Mouse (Mus musculus) hindbrain, embryonic 12.5 days (tissue): ENCODE measurements around the gene Fam185a. TPM values are rescaled to one million over a fixed set of nuclear protein-coding genes. Genes with fewer than 3 reads are reported as not detected.

Source experiments
- ATAC-seq: fragments of 200-750 bp; cut with Nextera tagmentation; 2 replicates; pipeline ENCODE4 v1.8.0; 2017; ENCODE audit warnings: moderate TSS enrichment; ENCODE audit not compliant: low FRiP score
- H3K27ac ChIP-seq: fragments of 300-500 bp; sonication (generic); 2 replicates; pipeline ENCODE4 v1.5.1; 2016; ENCODE audit warnings: mild to moderate bottlenecking
- H3K27me3 ChIP-seq: fragments of 300-500 bp; sonication (generic); 2 replicates; pipeline ENCODE4 v1.6.1; 2016; ENCODE audit warnings: mild to moderate bottlenecking
- H3K36me3 ChIP-seq: fragments of 300-500 bp; sonication (generic); 2 replicates; pipeline ENCODE4 v1.6.1; 2016; ENCODE audit warnings: mild to moderate bottlenecking
- H3K4me1 ChIP-seq: fragments of 300-500 bp; sonication (generic); 2 replicates; pipeline ENCODE4 v1.6.1; 2016
- H3K4me2 ChIP-seq: fragments of 300-500 bp; sonication (generic); replicated peaks from 2 replicates; pipeline ENCODE4 v1.6.1; 2016; ENCODE audit warnings: mild to moderate bottlenecking
- H3K4me3 ChIP-seq: fragments of 300-500 bp; sonication (generic); 2 replicates; pipeline ENCODE4 v1.5.1; 2016; ENCODE audit warnings: mild to moderate bottlenecking
- H3K9ac ChIP-seq: fragments of 300-500 bp; sonication (generic); 2 replicates; pipeline ENCODE4 v1.6.1; 2016; ENCODE audit warnings: mild to moderate bottlenecking, moderate library complexity
- H3K9me3 ChIP-seq: fragments of 300-500 bp; sonication (generic); replicated peaks from 2 replicates; pipeline ENCODE4 v1.6.1; 2016; ENCODE audit warnings: mild to moderate bottlenecking
- WGBS: fragments of 180-500 bp; shearing (Covaris S2); methylation state at CpG from one replicate; pipeline ENCODE4 v1.1.7; 2016; 5-methylcytosine and 5-hydroxymethylcytosine counted together
- polyA plus RNA-seq: library from polyadenylated mRNA; unstranded; fragments of >200 nt; fragmentation: Nextera tagmentation; extraction: Ambion mirVana; gene quantifications from 2 replicates; pipeline ENCODE4 v1.2.1, GENCODE M21; 2016

The Fam185a gene
- polyA plus RNA-seq, 1 experiment from 2014 or later: 5.4 TPM

DNA sequence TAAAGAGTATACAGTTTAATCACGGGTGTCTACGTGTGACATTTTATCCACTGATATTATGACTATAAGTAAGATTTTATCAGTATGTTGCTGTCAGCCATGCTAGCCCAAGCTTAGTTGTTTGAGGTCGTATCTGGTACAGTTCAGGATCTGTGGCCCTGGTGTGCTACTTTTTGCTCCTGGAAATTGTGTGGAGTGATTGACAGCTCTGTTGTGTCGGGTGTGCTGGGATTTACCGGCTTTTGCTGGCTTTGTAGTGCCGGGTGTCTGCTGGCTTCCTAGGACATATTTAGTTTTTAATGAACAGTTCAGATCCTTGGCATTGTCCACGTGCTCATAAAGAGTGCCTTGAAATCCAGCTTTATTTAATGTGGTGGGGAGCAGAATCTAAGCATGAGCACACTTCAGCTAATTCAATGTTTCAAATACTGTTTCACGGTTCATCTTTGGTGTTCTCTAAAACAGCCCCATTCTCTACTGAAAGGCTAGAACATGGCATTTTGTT lies 11.8 kb downstream of the Fam185a start:
- H3K4me2 ChIP-seq: no peak overlapping the region
- WGBS: 58% methylated on average over 8 of the region's 8 CpGs

DNA sequence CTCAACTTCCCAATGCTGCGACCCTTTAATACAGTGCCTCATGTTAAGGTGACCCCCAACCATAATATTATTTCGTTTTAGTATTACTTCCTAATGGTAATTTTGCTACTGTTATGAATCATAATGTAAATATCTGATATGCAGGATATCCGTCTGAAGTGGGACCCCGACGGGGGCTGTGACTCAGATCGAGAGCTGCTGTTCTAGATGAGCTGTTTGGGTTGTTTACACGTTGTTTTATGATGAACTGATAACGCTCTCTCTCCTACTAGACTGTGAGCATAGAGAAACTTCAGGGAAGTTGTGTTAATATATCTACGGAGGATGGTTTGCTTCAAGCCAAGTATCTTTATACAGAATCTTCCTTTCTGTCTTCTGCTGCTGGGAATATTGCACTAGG lies 13.7 kb downstream of the Fam185a start:
- H3K4me3 ChIP-seq: no peak overlapping the region
- H3K9ac ChIP-seq: no peak overlapping the region
- no peaks in the 10 kb centered on the region for H3K27me3 ChIP-seq
- H3K9me3 ChIP-seq: no peaks in the 10 kb centered on the region
- H3K4me1 ChIP-seq: no peaks in the 10 kb centered on the region
- WGBS: 92% methylated on average over 9 of the region's 9 CpGs
- ATAC-seq: no peak
- H3K36me3 ChIP-seq: no peaks in the 10 kb centered on the region
- no peak overlapping the region for H3K4me2 ChIP-seq
- no peak overlapping the region for H3K27ac ChIP-seq

More for the DNA sequence above, 11.8 kb downstream of the Fam185a start:
- Histone ChIP-seq H3K4me1 (no peaks in the 10 kb centered on the region), H3K36me3 (no peaks in the 10 kb centered on the region), H3K4me3 (no peak overlapping the region), H3K9ac (no peak overlapping the region), H3K9me3 (no peaks in the 10 kb centered on the region), H3K27me3 (no peaks in the 10 kb centered on the region), H3K27ac (no peak overlapping the region)
- ATAC-seq: no peak

DNA sequence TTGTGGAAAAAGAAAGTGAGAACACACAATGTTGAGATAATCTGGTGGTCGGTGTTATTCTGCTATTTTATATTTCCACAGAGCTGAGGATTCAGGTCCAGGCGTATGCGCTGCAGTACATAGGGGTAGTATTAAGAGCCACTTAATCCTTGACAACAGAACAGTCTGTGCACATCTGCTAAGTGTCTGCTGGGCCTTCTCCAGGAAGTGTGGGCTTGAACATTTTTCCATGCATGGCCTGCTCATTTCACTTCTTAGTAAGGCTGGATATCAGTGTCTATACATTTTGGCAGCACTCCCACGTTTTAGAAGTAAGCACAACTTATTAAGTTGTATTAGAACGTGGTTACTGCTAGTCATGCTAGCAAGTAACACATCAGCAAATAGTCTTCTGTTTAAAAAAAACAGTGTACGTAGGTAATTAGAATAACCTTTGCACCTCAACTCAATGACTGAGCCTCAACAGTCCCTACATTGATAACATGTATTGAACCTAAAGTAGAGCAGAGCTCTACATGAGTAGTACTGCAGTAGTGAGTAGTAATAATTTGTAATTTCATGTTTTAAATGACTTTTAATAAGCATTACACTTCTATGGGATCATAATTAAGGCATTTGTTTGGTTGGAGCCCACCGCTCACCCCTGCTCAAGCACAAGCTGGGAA lies 14.8 kb downstream of the Fam185a start:
- Histone ChIP-seq H3K4me1 (no peaks in the 10 kb centered on the region), H3K9me3 (no peaks in the 10 kb centered on the region), H3K27ac (no peak overlapping the region), H3K4me3 (no peak overlapping the region), H3K4me2 (no peak overlapping the region), H3K9ac (no peak overlapping the region), H3K36me3 (no peaks in the 10 kb centered on the region), H3K27me3 (no peaks in the 10 kb centered on the region)
- WGBS: 93% methylated on average over 7 of the region's 7 CpGs
- no peak for ATAC-seq

DNA sequence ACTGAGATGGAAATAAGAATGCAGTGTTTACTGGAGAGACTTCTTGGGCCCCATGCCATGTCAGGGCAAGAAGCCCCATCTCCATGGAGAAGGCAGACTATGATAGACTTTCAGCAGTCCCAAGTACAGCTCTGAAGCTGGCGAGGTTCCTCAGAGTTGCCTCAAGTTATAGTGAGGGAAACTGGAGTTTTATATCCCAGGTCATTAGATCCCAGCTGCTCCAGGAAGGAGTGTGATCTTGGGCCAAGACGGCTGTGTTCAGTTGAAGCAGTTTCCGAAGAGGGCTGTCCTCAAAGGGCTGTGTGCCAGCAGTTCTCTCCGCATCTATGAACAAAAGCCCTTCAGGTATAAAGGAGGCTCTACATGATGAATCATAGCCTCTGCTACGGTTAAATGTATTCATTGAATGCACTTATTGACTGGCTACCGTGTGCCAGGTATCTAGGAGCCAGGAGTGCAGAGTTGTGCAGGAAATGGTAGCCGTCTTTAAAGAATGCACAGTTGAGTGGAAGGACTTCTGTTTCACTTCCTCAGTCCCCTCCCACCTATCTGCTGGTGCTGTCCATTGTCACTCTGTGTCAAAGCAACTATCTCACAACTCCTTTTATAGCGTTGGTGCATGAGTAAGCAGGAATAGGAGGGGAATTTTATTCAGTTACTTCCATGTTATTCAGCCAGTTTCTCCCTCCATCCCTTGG lies 16.2 kb downstream of the Fam185a start:
- Histone ChIP-seq H3K4me2 (no peak overlapping the region), H3K27ac (no peak overlapping the region), H3K27me3 (no peaks in the 10 kb centered on the region), H3K36me3 (no peaks in the 10 kb centered on the region), H3K4me3 (no peak overlapping the region), H3K9ac (no peak overlapping the region), H3K4me1 (no peaks in the 10 kb centered on the region), H3K9me3 (no peaks in the 10 kb centered on the region)
- no peak for ATAC-seq
- 73% methylated on average over 8 of the region's 8 CpGs for WGBS

DNA sequence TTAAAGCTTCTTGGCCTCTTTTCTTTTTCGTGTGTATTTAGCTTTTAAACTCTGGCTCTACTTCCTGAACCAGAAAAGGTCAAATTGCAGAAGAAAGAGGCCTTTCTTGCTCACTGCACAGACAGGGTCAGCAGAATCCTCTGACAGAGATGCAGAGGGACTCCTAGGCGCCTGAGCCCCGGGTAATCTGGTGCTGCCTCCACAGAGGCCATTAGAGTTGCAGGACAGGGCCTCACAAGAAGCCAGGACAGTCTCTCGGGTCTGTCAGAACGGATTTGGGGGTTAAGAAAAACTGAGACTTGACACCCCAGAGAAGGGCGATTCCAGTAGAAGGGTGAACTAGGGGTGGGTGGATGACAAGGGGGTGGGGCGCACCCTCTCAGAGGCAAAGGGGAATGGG lies 42.6 kb downstream of the Fam185a start:
- H3K27ac ChIP-seq: no peak overlapping the region
- ATAC-seq: no peak
- no peaks in the 10 kb centered on the region for H3K4me1 ChIP-seq
- no peak overlapping the region for H3K9ac ChIP-seq
- no peaks in the 10 kb centered on the region for H3K9me3 ChIP-seq
- H3K36me3 ChIP-seq: no peaks in the 10 kb centered on the region
- H3K27me3 ChIP-seq: no peaks in the 10 kb centered on the region
- H3K4me3 ChIP-seq: no peak overlapping the region
- 67% methylated on average over 7 of the region's 7 CpGs for WGBS
- H3K4me2 ChIP-seq: no peak overlapping the region

DNA sequence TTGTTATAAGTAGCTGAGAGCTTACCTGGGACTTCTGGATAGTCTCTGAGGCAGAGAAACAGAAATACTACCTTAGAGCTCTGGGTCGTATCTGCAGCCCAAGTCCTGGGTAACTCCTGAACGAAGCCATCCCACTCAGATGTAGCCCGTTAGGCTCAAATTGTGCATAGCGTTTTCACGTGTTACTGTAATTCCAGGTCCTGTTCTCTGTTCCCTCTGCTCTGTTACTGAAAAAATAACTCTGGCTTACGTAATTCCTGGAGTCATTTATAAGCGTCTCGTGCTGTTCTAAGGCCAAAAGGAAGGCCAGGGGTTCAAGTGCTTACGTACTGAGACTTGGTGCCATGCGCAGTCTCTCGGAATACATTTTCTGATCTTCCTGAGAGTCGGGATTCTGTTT lies 43.3 kb downstream of the Fam185a start:
- H3K27me3 ChIP-seq: no peaks in the 10 kb centered on the region
- H3K4me2 ChIP-seq: no peak overlapping the region
- H3K4me3 ChIP-seq: no peak overlapping the region
- ATAC-seq: no peak
- no peaks in the 10 kb centered on the region for H3K36me3 ChIP-seq
- H3K9ac ChIP-seq: no peak overlapping the region
- WGBS: 92% methylated on average over 12 of the region's 12 CpGs
- H3K4me1 ChIP-seq: no peaks in the 10 kb centered on the region
- no peak overlapping the region for H3K27ac ChIP-seq
- no peaks in the 10 kb centered on the region for H3K9me3 ChIP-seq

DNA sequence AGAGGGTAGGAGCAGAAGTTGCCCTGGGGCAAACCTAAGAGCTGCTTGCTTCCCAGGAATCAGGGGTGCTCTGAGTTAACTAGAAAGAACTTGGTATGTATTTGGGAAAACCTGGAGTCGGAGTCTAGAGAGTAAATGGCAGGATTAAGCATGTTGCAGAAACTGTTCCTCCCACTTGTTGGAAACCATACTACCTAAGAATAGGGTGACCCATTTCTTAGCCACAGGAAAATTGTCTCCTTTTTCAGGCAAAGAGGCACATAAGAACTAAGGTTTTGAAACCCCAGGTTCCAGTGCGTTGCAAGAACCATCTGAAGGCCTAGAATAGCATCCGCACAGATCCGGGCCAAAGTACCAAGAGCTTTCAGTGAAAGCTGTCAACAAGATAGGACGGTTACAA lies 53.7 kb downstream of the Fam185a start:
- Histone ChIP-seq H3K4me3 (no peak overlapping the region), H3K9me3 (no peaks in the 10 kb centered on the region; the same call in 1 of the 2 replicates), H3K27ac (no peak overlapping the region), H3K27me3 (no peaks in the 10 kb centered on the region), H3K36me3 (no peaks in the 10 kb centered on the region), H3K9ac (no peak overlapping the region), H3K4me2 (no peak overlapping the region), H3K4me1 (peaks cover 4% of the 10 kb centered on the region; the same call in 1 of the 2 replicates)
- no peak for ATAC-seq
- 99% methylated on average over 5 of the region's 5 CpGs for WGBS

DNA sequence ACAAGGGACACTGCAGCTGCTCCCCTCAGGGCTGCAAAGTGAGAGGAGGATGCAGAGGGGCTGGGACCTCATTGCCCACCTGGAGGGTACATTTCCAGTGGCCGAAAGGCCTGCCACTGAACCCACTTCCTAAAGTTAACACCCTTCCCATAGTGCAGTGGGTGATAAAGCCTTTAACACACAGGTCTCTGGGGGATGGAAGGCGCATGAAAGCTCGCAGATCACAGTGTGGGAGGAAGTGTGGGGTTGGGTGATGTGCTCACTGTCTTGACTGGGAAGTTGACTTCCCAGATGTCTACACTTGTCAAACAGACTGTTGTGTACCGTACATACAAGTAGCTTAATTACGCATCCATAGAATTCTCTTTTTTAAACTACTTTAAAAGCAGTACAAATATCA lies 55.0 kb downstream of the Fam185a start:
- 87% methylated on average over 5 of the region's 5 CpGs for WGBS
- Histone ChIP-seq H3K36me3 (no peaks in the 10 kb centered on the region), H3K9me3 (no peaks in the 10 kb centered on the region; the same call in 1 of the 2 replicates), H3K27me3 (no peaks in the 10 kb centered on the region), H3K27ac (no peak overlapping the region), H3K4me1 (peaks cover 4% of the 10 kb centered on the region; the same call in 1 of the 2 replicates), H3K4me2 (no peak overlapping the region), H3K4me3 (no peak overlapping the region), H3K9ac (no peak overlapping the region)
- no peak for ATAC-seq

DNA sequence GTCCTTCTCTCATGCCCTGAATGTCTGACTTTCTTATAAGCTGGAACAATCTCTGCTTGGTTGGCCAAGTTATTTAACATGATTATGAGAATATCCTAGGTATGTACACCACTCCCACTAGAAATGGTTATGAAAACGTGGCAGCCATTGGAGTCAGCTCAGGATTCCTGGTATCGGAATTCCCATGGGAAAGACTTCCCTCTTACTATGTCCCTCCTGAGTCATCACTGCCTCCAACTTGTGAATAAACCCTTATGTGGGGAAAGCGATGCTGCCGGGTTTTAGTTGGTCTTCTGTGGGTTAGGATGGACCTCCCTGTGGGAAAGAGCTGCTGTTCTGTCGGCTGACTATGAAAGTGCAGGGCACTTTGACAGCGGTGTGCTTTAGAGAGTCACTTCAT lies 56.8 kb downstream of the Fam185a start:
- Histone ChIP-seq H3K36me3 (no peaks in the 10 kb centered on the region), H3K4me3 (no peak overlapping the region), H3K9me3 (no peaks in the 10 kb centered on the region; the same call in 1 of the 2 replicates), H3K27ac (no peak overlapping the region), H3K4me2 (no peak overlapping the region), H3K27me3 (no peaks in the 10 kb centered on the region), H3K4me1 (peaks cover 4% of the 10 kb centered on the region; the same call in 1 of the 2 replicates), H3K9ac (no peak overlapping the region)
- ATAC-seq: no peak
- WGBS: 87% methylated on average over 6 of the region's 6 CpGs

DNA sequence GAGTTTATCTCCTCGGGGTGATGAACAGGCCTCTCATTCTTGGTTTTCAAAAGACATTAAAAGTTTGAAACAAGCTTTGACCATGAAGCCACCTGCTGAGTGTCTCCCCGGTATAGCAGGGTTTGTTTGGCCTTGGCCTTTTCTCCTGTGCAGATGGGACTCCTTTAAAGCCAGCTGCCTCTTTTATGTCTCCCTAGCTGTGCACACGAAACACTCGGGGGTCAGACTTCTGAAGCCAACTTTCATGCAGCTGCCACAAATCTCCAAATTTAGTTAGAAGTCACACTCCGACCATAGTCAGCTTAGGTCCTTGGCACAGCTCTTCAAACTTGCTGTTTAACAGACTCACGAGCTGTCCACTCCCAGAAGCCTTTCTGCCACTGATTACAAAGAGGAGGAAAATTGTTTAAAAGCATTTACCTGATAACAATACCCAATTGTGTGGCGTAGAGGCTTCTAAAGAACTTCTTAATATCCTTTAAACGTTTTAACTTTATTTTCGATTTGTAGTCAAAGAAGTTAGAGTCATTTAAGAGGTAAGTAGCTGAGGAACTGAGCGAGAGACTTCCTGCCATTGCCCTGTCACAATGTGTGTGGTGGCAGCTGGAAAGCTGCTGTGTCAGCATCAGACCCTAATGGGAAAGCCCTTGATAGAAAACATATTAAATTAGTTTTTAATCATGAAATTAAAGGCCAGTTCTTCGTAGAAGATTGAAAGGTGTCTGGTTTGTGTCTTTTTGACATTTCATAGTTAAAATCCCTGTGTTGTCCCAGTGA lies 57.9 kb downstream of the Fam185a start:
- no peaks in the 10 kb centered on the region; the same call in 1 of the 2 replicates for H3K9me3 ChIP-seq
- no peaks in the 10 kb centered on the region for H3K27me3 ChIP-seq
- H3K27ac ChIP-seq: no peak overlapping the region
- H3K4me1 ChIP-seq: peaks cover 4% of the 10 kb centered on the region; the same call in 1 of the 2 replicates
- H3K9ac ChIP-seq: no peak overlapping the region
- no peak for ATAC-seq
- 40% methylated on average over 11 of the region's 11 CpGs for WGBS
- H3K36me3 ChIP-seq: no peaks in the 10 kb centered on the region
- no peak overlapping the region for H3K4me3 ChIP-seq
- no peak overlapping the region for H3K4me2 ChIP-seq

DNA sequence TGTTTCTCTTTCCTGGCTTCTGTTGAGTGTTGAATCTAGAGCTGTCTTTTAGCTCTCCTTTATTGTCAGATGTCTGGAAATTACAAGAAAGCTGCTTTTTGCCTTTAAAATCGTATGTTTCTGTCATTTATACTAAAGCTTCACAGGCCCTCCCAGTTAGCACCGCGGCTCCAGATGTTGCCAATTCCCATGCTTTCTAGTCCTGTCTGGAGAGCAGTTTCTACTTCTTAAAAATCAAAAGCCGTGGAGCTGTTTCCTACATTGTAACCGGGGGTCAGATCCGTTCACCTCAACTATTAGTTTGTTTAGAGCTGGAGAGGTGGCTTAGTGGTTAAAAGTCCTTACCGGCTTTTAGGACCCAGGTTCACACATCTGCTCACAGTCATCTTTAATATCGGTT lies 58.5 kb downstream of the Fam185a start:
- H3K4me1 ChIP-seq: peaks cover 4% of the 10 kb centered on the region; the same call in 1 of the 2 replicates
- no peak overlapping the region for H3K27ac ChIP-seq
- no peaks in the 10 kb centered on the region for H3K27me3 ChIP-seq
- no peak for ATAC-seq
- no peak overlapping the region for H3K9ac ChIP-seq
- H3K4me3 ChIP-seq: no peak overlapping the region
- no peaks in the 10 kb centered on the region; the same call in 1 of the 2 replicates for H3K9me3 ChIP-seq
- H3K4me2 ChIP-seq: no peak overlapping the region
- WGBS: 76% methylated on average over 8 of the region's 8 CpGs
- H3K36me3 ChIP-seq: no peaks in the 10 kb centered on the region

DNA sequence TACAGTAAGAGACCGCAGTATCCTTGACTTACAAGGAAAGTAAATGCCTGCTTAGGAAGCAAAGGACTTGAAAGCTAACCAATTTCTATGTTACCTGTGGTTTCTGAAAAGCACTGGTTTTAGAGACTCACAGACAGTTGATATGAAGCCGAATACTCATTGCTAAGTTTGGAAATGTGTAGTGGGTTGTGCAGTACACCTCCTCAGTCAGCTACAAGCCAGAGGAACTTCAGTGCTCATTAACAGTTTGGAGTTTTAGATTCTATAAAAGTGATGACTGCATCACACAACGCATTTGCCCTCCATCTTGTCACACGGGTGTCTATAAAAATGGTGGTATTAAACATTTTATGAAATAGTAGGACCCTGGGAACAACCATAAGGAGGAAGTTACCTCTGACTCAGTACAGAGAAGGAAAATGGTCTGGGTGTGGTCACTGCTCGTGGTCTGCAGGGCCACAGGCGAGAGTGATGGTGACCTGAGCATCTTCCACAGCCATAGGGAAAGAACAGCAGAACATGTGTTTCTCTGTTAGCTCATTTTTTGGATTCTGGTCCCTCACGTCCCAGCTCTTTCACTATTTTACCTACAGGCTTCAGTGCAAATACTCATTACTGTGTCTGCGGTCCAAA lies 60.6 kb downstream of the Fam185a start:
- no peaks in the 10 kb centered on the region for H3K9me3 ChIP-seq
- 86% methylated on average over 8 of the region's 8 CpGs for WGBS
- no peak overlapping the region for H3K9ac ChIP-seq

More for the DNA sequence above, 60.6 kb downstream of the Fam185a start:
- no peak overlapping the region for H3K4me3 ChIP-seq
- no peaks in the 10 kb centered on the region for H3K27me3 ChIP-seq
- no peak overlapping the region for H3K4me2 ChIP-seq
- H3K27ac ChIP-seq: no peak overlapping the region
- no peaks in the 10 kb centered on the region for H3K36me3 ChIP-seq
- H3K4me1 ChIP-seq: peaks cover 8% of the 10 kb centered on the region; the same call in 1 of the 2 replicates
- ATAC-seq: no peak
